Mouse (Mus musculus): Measurements from ENCODE around the gene F2r.

Gene F2r

DNA sequence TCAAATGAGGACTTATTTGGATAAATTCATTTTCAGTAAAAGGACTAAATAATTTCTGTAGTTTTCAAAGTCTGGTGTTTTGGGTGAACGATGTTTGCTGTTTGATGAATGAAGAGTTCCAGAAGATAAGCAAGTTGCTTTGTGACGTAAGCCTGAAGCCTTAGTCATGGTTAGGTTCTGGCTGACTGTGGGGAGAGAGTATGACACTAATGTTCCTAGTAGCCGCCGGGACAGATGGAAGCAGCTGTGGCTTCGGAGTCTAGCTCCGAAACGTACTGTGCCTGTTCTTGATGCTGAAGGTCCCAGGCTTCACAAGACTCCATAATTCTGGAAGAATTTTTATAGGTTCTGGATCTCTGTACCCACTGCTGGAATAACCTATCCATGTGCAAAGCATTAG lies 22.9 kb downstream of the F2r start:
- DNase-seq (ENCODE audit: low read depth, low spot score): no peak

GRCm38 (mm10) chr13:95592860-95593259 lies 25.4 kb downstream of the F2r start:
- no peak for DNase-seq (ENCODE audit: low read depth, low spot score)

GRCm38 (mm10) chr13:95591606-95592005 lies 26.7 kb downstream of the F2r start:
- DNase-seq (ENCODE audit: low read depth, low spot score): no peak

DNA sequence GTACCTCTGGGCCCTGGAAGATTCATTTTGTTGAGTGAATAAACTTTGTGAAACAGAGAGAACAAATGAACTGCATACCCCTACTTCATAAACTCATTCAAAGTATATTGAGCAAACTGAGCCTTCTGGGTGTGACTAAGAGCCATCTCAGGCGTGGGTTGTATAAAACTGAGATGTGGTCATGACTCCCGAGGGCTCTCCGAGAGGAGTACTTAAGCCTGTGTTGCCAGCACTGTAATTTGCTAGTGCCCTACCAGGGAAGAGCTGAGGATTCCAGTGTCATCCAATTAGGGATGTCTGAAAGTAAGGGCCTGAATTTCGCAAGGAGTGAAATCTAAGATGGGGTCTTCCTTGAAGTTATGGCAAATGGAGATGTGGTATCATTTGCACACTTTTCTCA lies 30.7 kb downstream of the F2r start:
- no peak for DNase-seq (ENCODE audit: low read depth, low spot score)

GRCm38 (mm10) chr13:95584898-95585297 lies 33.4 kb downstream of the F2r start:
- DNase-seq (ENCODE audit: low read depth, low spot score): no peak

DNA sequence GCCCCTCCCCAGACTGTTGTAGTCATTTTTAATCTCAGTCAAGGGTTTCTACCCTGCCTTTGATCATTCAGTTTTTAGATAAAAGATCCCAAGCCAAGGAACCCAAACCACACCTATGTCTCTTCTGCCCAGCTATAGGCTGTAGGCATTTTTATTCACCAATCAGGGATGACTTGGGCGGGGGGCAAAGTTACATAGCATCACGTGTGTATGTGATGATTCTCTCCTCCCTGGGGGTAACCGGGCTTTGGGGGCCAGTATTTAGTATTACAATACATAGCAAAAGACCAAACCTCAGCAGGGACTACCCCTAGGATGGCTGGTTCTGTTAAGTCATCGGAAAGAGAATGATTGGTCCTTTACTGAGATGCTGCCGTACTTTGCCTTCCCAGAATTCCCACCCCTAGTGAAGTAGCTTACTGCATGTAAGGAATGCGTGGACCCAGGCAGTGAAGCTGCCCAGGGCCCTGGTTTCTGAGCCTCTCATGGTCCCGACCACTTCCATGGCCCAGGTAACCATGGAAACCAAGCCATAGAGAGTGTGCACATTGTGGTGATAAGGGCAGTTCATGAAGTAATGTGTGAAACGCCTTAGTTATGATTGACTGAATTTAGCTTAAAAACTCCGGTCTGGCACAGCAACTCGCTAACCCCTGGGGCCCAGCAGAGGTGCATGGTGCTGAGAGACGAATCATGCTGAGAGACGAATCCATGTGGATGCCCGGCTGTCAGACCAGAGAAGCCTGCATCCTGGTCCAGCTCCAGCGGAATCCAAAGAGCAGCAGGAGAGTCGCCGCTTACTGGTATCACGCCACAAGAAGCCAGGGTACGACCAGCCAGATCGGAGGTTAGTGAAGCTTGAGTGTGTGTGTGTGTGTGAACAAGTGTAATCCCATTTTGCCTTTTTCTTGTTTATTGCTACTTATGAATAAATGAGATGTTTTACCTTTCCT lies 34.8 kb downstream of the F2r start:
- DNase-seq (ENCODE audit: low read depth, low spot score): no peak

DNA sequence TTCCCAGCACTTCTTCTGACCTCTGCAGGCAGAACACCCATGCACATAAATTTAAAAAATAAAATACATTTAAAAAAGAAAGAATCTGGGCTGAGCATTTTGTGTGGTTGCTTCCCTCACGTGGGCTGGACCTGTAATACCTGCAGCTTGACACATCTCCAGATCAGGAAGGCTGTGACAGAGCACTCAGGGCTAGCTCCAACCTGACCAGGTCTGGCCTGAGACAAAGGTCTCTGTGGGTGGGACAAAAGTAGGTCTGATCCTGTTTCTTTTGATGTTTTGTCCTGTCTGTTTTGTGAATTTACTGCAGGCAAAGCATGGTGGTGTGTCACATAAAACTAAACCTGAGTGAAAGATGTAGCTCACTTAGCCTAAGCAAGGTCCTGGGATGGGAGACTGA lies 36.4 kb downstream of the F2r start:
- DNase-seq (ENCODE audit: low read depth, low spot score): no peak

- no peak for DNase-seq (ENCODE audit: low read depth, low spot score)
Observed at GRCm38 (mm10) chr13:95578016-95578697, 40.1 kb downstream of the F2r start.

GRCm38 (mm10) chr13:95570877-95571276 lies 47.4 kb downstream of the F2r start:
- no peak for DNase-seq (ENCODE audit: low read depth, low spot score)

- DNase-seq (ENCODE audit: low read depth, low spot score): no peak
Observed at GRCm38 (mm10) chr13:95569326-95569725, 49.0 kb downstream of the F2r start.

- DNase-seq (ENCODE audit: low read depth, low spot score): no peak
Observed at GRCm38 (mm10) chr13:95568336-95568735, 50.0 kb downstream of the F2r start.

- no peak for DNase-seq (ENCODE audit: low read depth, low spot score)
Observed at GRCm38 (mm10) chr13:95566841-95567551, 51.3 kb downstream of the F2r start.

GRCm38 (mm10) chr13:95563693-95564092 lies 54.6 kb downstream of the F2r start:
- peak; percentile 36 for DNase-seq (ENCODE audit: low read depth, low spot score)

- DNase-seq (ENCODE audit: low read depth, low spot score): no peak
Observed at GRCm38 (mm10) chr13:95563066-95563610, 55.1 kb downstream of the F2r start.

DNA sequence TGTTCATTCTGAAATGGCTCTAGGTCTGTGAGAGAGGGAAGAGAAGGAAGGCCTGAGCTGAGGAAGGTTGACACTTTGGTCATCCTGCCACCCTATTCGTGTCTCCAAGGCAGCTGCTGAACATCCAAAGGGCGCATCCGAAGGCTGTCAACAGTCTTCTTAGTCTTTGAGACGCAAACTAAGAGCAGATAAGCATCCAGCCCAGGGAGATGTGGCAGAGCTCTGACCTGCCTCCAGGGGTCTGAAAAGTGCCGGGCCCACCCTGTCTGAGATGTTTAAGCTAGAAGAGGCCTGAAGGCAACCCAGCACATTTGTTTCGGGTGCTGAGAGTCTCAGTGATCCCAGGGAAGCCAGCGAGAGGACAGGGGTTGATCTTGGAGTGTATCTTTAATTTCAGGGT lies 61.0 kb downstream of the F2r start:
- no peak for DNase-seq (ENCODE audit: low read depth, low spot score)

GRCm38 (mm10) chr13:95553885-95554492 lies 64.3 kb downstream of the F2r start:
- no peak for DNase-seq (ENCODE audit: low read depth, low spot score)

Data from retina, adult 2 months (tissue).